Mouse (Mus musculus) neural tube, embryonic 13.5 days (tissue): Measurements from ENCODE around the gene Gopc. TPM values are rescaled to one million over a fixed set of nuclear protein-coding genes. Genes with fewer than 3 reads are reported as not detected.
"Not testable (repeated sequence)": the region's sequence is repeated elsewhere in the genome, so short reads cannot be mapped to it uniquely, and the experiment has no call there.

Source experiments
- ATAC-seq: fragments of 200-750 bp; cut with Nextera tagmentation; 2 replicates; pipeline ENCODE4 v1.8.0; 2017; ENCODE audit warnings: low read depth, mild to moderate bottlenecking, moderate TSS enrichment, moderate library complexity
- H3K27ac ChIP-seq: fragments of 300-500 bp; sonication (generic); replicated peaks from 2 replicates; pipeline ENCODE4 v1.5.1; 2015; ENCODE audit warnings: moderate library complexity, mild to moderate bottlenecking, inconsistent platforms
- H3K27me3 ChIP-seq: fragments of 300-500 bp; sonication (generic); 2 replicates; pipeline ENCODE4 v1.6.1; 2015; ENCODE audit warnings: mild to moderate bottlenecking, inconsistent platforms
- H3K36me3 ChIP-seq: fragments of 300-500 bp; sonication (generic); 2 replicates; pipeline ENCODE4 v1.6.1; 2015; ENCODE audit warnings: mild to moderate bottlenecking, inconsistent platforms
- H3K4me1 ChIP-seq: fragments of 300-500 bp; sonication (generic); replicated peaks from 2 replicates; pipeline ENCODE4 v1.6.1; 2015; ENCODE audit warnings: inconsistent platforms
- H3K4me2 ChIP-seq: fragments of 300-500 bp; sonication (generic); 2 replicates; pipeline ENCODE4 v1.6.1; 2015; ENCODE audit warnings: inconsistent platforms, mild to moderate bottlenecking, moderate library complexity
- H3K4me3 ChIP-seq: fragments of 300-500 bp; sonication (generic); 2 replicates; pipeline ENCODE4 v1.5.1; 2015; ENCODE audit warnings: mild to moderate bottlenecking, inconsistent platforms
- H3K9ac ChIP-seq: fragments of 300-500 bp; sonication (generic); 2 replicates; pipeline ENCODE4 v1.6.1; 2015; ENCODE audit warnings: moderate library complexity, mild to moderate bottlenecking, inconsistent platforms
- H3K9me3 ChIP-seq: fragments of 300-500 bp; sonication (generic); 2 replicates; pipeline ENCODE4 v1.6.1; 2016; ENCODE audit warnings: inconsistent platforms
- WGBS: fragments of 180-500 bp; shearing (Covaris S2); methylation state at CpG from one replicate; pipeline ENCODE4 v1.1.7; 2015; 5-methylcytosine and 5-hydroxymethylcytosine counted together
- polyA plus RNA-seq: library from polyadenylated mRNA; unstranded; fragments of >200 nt; fragmentation: Nextera tagmentation; extraction: Ambion mirVana; gene quantifications from 2 replicates; pipeline ENCODE4 v1.2.1, GENCODE M21; 2015

Gene Gopc
- polyA plus RNA-seq, 1 experiment from 2014 or later: 29.1 TPM

DNA sequence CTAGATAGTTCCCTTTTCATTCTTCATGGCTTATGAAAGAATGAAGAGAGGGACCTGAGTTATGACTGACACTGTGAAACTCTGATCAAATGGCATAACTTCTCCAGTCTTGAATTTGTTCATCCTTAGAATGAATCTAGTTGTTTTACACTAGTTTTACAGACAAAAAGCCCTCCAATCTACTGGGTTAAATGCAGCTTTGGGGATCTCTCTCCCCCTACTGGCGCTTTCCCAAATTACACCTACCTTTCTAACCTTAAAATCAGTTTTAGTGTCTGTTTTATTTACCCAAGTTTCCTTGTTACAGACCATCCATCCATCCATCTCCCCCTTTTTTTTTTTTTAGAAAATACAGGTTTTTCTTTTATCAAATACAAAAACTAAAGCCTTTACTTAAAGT, 50.9 kb downstream of the Gopc start:
- Histone ChIP-seq H3K4me2 (no peak overlapping the region), H3K27ac (no peak overlapping the region), H3K9me3 (no peaks in the 10 kb centered on the region), H3K36me3 (peaks cover 13% of the 10 kb centered on the region), H3K4me1 (no peaks in the 10 kb centered on the region), H3K9ac (no peak overlapping the region), H3K4me3 (no peak overlapping the region), H3K27me3 (no peaks in the 10 kb centered on the region)
- ATAC-seq: no peak
- WGBS: 3% methylated on average over 1 of the region's 1 CpGs

DNA sequence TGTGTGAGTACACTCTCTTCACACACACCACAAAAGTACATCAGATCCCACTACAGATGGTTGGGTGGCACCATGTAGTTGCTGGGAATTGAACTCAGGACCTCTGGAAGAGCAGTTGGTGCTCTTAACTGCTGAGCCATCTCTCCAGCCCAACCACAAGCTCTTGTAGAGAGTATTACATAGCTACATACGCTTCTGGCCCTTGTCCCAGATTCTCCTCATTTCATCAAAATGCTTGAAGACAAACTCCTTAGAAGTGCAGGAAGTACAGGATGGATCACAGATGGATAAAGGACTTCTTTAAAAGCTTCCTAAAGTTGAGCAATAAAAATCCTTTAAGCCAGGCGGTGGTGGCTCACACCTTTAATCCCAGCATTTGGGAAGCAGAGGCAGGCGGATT, 60.0 kb downstream of the Gopc start:
- Histone ChIP-seq H3K9me3 (no peaks in the 10 kb centered on the region), H3K27me3 (no peaks in the 10 kb centered on the region), H3K4me1 (no peaks in the 10 kb centered on the region), H3K4me2 (no peak overlapping the region), H3K9ac (no peak overlapping the region), H3K36me3 (peaks cover 41% of the 10 kb centered on the region), H3K27ac (no peak overlapping the region), H3K4me3 (no peak overlapping the region)
- no peak for ATAC-seq
- 95% methylated on average over 3 of the region's 3 CpGs for WGBS

DNA sequence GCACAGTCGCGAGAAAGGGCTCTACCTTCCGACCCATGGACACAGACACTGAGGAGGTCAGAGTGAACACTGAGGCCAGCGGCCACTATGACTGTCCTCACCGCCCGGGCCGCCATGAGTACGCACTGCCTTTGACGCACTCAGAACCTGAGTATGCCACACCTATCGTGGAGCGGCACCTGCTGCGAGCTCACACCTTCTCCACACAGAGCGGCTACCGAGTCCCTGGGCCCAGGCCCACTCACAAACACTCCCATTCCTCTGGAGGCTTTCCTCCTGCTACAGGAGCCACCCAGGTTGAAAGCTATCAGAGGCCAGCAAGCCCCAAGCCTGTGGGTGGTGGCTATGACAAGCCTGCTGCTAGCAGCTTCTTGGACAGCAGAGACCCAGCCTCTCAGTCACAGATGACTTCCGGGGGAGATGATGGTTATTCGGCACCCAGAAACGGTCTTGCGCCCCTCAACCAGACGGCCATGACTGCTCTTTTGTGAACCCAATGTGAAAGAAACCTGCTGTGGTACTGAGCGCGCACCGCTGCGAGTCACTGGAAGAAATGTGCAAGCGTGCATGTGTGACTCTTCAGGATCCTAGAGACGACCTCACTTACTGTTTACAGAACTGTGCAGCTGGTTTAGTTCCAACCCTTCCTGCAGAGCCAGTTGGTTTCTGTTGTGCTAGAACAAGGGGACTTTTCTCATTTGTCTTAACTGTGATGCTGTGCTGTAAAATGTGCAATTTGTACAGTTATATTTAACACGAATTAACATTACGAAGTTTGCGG, 62.2 kb downstream of the Gopc start:
- no peaks in the 10 kb centered on the region for H3K4me1 ChIP-seq
- no peak overlapping the region for H3K27ac ChIP-seq
- no peak overlapping the region for H3K4me3 ChIP-seq
- no peaks in the 10 kb centered on the region for H3K27me3 ChIP-seq
- H3K36me3 ChIP-seq: peaks cover 49% of the 10 kb centered on the region
- no peaks in the 10 kb centered on the region for H3K9me3 ChIP-seq
- no peak for ATAC-seq
- H3K9ac ChIP-seq: no peak overlapping the region
- no peak overlapping the region for H3K4me2 ChIP-seq
- WGBS: 93% methylated on average over 28 of the region's 28 CpGs

DNA sequence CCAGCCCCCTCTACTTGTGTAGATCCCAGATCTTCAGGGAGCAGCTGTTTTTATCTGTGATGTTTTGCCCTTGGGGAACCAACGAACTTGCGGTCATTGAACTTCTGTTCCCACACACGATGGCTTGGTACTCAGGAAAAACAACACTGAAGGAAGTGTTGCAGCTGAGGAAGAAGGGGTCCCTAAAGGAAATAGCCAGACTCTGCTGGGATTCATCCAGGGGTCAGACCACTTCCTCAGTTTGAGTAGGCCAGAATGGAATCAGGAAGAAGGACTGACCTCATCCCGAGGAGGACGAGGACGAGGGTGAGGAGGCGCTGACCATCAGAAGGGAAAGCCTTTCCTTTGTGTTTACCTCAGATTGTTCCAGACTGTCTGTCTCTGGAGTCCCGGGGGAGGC, 72.7 kb downstream of the Gopc start:
- Histone ChIP-seq H3K4me2 (no peak overlapping the region), H3K9ac (no peak overlapping the region), H3K36me3 (peaks cover 35% of the 10 kb centered on the region), H3K9me3 (no peaks in the 10 kb centered on the region), H3K27ac (no peak overlapping the region), H3K27me3 (no peaks in the 10 kb centered on the region), H3K4me1 (no peaks in the 10 kb centered on the region), H3K4me3 (no peak overlapping the region)
- no peak for ATAC-seq
- 75% methylated on average over 8 of the region's 8 CpGs for WGBS

DNA sequence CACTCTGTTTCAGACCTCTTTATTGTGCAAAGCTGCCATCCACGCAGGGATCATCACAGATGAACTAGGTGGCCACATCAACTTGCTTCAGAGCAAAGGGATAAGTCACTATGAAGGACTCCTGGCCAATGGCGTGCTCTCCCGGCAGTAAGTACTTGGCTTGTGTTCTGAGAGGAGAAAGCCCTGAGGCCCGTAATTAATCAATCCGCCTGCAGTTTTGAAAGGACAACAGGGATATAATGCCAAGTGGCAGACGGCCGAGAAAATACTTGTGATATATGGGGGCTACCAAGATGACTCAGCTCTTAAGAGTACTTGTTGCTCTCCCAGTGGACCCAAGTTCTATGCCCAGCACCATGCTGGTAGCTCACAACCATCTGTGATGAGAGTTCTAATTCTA, 77.3 kb downstream of the Gopc start:
- no peaks in the 10 kb centered on the region for H3K9me3 ChIP-seq
- 63% methylated on average over 7 of the region's 7 CpGs for WGBS
- no peak overlapping the region for H3K9ac ChIP-seq
- no peaks in the 10 kb centered on the region for H3K27me3 ChIP-seq
- no peaks in the 10 kb centered on the region for H3K4me1 ChIP-seq
- no peak overlapping the region for H3K4me3 ChIP-seq
- ATAC-seq: no peak
- no peak overlapping the region for H3K4me2 ChIP-seq
- H3K36me3 ChIP-seq: peaks cover 6% of the 10 kb centered on the region; the same call in 1 of the 2 replicates
- no peak overlapping the region for H3K27ac ChIP-seq

DNA sequence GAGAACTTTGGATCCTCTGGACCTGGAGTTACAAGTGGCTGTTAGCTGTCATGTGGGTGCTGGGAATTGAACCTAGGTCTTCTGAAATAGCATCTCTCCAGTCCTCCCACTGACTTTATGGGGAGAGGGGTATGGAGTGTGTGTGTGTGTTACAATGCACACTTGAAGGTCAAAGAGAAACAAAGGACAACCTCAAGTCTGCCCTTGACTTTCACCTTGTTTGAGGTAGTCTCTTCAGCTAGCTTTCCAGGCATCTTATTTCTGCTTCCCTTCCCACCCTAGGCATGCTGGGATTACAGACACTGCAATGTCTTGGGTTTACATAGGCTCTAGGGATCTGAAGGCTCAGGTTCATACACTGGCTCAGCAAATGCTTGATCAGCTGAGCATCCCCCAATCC, 79.7 kb downstream of the Gopc start:
- Histone ChIP-seq H3K27ac (no peak overlapping the region), H3K4me1 (no peaks in the 10 kb centered on the region), H3K9me3 (no peaks in the 10 kb centered on the region), H3K4me2 (no peak overlapping the region), H3K36me3 (peaks cover 6% of the 10 kb centered on the region; the same call in 1 of the 2 replicates), H3K9ac (no peak overlapping the region), H3K27me3 (no peaks in the 10 kb centered on the region), H3K4me3 (no peak overlapping the region)
- ATAC-seq: no peak

DNA sequence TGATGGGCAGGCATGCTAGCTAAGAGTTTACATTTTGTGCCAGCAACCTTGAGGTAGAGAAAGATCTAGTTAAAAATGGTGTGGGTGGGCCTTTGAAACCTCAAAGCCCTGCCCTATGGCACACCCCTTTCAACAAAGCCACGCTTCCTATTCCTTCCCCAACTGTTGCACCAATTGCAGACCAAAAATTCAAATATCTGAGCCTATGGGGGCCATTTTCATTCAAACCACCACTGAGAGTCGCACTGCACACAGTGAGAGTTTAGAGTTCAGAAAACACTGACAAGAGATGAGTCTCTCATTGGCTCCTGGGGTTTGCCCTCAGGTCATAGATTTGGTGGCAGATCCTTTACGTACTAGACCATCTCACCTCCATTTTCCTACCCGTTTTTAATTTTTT, 80.2 kb downstream of the Gopc start:
- 98% methylated on average over 4 of the region's 4 CpGs for WGBS
- Histone ChIP-seq H3K36me3 (peaks cover 6% of the 10 kb centered on the region; the same call in 1 of the 2 replicates), H3K4me1 (no peaks in the 10 kb centered on the region), H3K9ac (no peak overlapping the region), H3K4me3 (no peak overlapping the region), H3K27me3 (no peaks in the 10 kb centered on the region), H3K27ac (no peak overlapping the region), H3K4me2 (no peak overlapping the region), H3K9me3 (no peaks in the 10 kb centered on the region)
- no peak for ATAC-seq

DNA sequence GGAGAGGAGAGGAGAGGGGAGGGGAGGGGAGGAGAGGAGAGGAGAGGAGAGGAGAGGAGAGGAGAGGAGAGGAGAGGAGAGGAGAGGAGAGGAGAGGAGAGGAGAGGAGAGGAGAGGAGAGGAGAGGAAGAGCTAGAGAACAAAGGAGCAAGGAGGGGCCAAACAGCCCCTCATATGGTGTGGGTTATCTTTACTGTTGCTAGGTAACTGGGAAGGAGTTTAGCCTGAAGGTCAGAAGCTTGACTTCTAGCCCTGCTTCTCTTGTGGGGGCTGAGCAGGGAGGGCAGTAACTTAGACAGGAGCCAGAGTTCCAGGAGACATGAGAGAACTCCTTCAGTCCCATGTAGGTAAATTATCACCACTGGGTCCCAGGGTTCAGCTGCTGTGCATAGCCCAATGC, 83.4 kb downstream of the Gopc start:
- not testable (repeated sequence) for H3K9ac ChIP-seq, H3K27me3 ChIP-seq, ATAC-seq, H3K27ac ChIP-seq, H3K9me3 ChIP-seq, H3K36me3 ChIP-seq, H3K4me2 ChIP-seq, H3K4me1 ChIP-seq, H3K4me3 ChIP-seq

DNA sequence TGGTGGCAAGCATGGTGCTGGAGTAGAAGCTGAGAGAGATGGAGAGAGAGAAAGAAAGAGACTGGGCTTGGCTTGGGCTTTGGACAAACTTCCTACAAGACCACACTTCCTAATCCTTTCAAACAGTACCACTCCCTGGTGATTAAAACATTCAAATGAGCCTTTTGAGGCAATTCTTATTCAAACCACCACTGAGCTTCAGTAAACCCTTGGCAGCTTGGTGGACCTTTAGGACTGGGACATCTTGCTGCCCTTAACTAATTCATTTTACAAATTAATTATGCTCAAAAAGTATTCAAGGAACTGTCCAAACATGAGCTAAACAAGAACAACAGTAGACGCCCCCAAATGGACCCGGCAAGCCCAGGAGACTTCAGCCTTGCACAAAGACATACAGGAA, 86.0 kb downstream of the Gopc start:
- Histone ChIP-seq H3K9me3 (no peaks in the 10 kb centered on the region), H3K27ac (no peak overlapping the region), H3K4me2 (no peak overlapping the region), H3K4me1 (no peaks in the 10 kb centered on the region), H3K9ac (no peak overlapping the region), H3K27me3 (no peaks in the 10 kb centered on the region), H3K36me3 (no peaks in the 10 kb centered on the region), H3K4me3 (no peak overlapping the region)
- 92% methylated on average over 2 of the region's 2 CpGs for WGBS
- ATAC-seq: no peak

DNA sequence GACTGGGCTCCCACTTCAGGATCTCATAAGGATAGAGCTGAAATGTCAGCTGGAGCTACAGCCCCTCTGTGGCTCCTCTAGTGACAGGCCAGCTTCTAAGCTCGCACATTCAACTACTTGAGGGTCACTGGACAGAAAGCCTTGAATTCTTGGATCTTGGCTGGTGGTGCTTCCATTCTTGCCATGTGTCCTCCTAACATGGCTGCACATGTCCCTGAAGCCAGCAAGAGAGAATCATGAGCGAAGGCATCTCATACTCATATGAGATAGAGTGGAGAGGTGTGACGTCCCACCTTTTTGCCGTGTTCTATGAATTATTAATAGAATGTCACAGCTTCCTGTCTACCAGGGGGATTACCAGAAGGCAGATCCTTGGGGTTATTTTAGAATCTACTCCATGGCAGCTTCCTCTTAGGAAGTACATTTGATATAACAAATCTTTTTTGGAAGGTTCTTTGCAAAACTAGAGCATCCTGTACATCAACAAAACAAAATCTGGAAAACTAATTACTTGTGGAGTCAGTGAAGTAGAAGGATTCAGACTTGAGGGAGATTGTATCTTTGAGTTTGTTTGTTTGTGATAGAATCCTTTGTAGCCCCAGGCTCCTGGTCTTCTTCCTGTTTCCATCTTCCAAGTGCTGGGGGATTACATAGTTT, 87.9 kb downstream of the Gopc start:
- 90% methylated on average over 4 of the region's 4 CpGs for WGBS
- H3K4me2 ChIP-seq: no peak overlapping the region
- H3K4me1 ChIP-seq: 0 out of 2 replicates have a peak, but pooled peaks cover 2% of the 10 kb centered on the region
- no peak overlapping the region for H3K27ac ChIP-seq
- no peaks in the 10 kb centered on the region for H3K36me3 ChIP-seq
- H3K9me3 ChIP-seq: no peaks in the 10 kb centered on the region
- no peaks in the 10 kb centered on the region for H3K27me3 ChIP-seq
- no peak overlapping the region for H3K4me3 ChIP-seq
- H3K9ac ChIP-seq: no peak overlapping the region
- no peak for ATAC-seq

DNA sequence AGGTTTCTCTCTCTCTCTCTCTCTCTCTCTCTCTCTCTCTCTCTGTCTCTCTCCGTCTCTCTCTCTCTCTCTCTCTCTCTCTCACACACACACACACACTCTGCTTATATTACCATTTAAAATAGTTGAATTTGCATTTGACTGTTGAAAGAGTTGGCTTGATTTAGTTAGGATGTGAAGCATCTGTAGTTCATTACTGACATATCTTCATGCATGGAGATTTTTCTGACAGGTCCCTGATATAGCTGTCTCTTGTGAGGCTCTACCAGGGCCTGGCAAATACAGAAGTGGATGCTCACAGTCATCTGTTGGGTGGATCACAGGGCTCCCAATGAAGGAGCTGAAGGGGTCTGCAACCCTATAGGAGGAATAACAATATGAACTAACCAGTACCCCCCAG, 89.5 kb downstream of the Gopc start:
- H3K9ac ChIP-seq, H3K36me3 ChIP-seq, H3K4me3 ChIP-seq, ATAC-seq, H3K4me1 ChIP-seq, H3K4me2 ChIP-seq, H3K27me3 ChIP-seq, H3K27ac ChIP-seq, H3K9me3 ChIP-seq: not testable (repeated sequence)
- WGBS: 82% methylated on average over 1 of the region's 1 CpGs

DNA sequence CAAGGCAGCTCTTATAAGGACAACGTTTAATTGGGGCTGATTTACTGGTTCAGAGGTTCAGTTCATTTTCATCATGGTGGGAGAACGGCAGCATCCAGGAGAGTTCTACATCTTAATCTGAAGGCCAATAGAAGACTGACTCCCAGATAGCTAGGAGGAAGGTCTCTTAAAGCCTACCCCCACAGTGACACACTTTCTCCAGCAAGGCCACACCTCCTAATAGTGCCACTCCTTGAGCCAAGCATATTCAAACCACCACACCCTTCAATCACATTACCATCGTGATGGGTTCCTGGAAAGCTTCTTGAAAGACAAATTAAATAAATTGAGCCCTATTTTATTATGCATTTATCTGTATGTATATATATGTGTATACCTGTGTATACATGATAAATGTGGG, 92.7 kb downstream of the Gopc start:
- Histone ChIP-seq H3K27me3 (no peaks in the 10 kb centered on the region), H3K36me3 (0 out of 2 replicates have a peak, but pooled peaks cover 2% of the 10 kb centered on the region), H3K4me1 (0 out of 2 replicates have a peak, but pooled peaks cover 11% of the 10 kb centered on the region), H3K4me3 (no peak overlapping the region), H3K27ac (0 out of 2 replicates have a peak overlapping the region, but pooled peaks have one; percentile 56), H3K9ac (no peak overlapping the region), H3K4me2 (no peak overlapping the region), H3K9me3 (no peaks in the 10 kb centered on the region)
- ATAC-seq: no peak
- WGBS: 81% methylated on average over 3 of the region's 3 CpGs
